Mouse (Mus musculus): ENCODE data around the gene Colca2. TPM values are rescaled to one million over a fixed set of nuclear protein-coding genes. Genes with fewer than 3 reads are reported as not detected.

The Colca2 gene
- polyA plus RNA-seq (2014; fragmentation: Nextera tagmentation; extraction: Ambion mirVana) = 0.32 and 0.91 TPM in 2 replicates

- Histone ChIP-seq H3K9me3 (ENCODE audit: control insufficient read depth, low read length) (no peaks in the 10 kb centered on the region), H3K9ac (replicated peaks; ENCODE audit: low read depth, low read length) (peak within 1 kb of the TSS; percentile 5), H3K27ac (ENCODE audit: low read depth, low read length) (no peak within 1 kb of the TSS), H3K4me1 (ENCODE audit: control insufficient read depth, insufficient read depth, low read length) (no peaks in the 10 kb centered on the region; the same call in none of the 2 replicates), H3K27me3 (ENCODE audit: control insufficient read depth, insufficient read depth, low read length) (0 out of 2 replicates have a peak, but pooled peaks cover 2% of the 10 kb centered on the region), H3K36me3 (ENCODE audit: control insufficient read depth, insufficient read depth, low read length) (no peaks in the 10 kb centered on the region), H3K4me3 (ENCODE audit: low read depth, low read length) (peak within 1 kb of the TSS; percentile 33), H3K4me2 (ENCODE audit: low read depth, low read length) (peak within 1 kb of the TSS; percentile 70)
- WGBS = 1% methylated on average over 52 of the region's 53 CpGs
- ATAC-seq (ENCODE audit: low read depth) = peak; percentile 96
Observed at GRCm38 (mm10) chr9:51278500-51279381, at the start of gene Colca2. TSS of gene Colca2 (minus strand) at chr9:51278569.

- no peak for ATAC-seq (ENCODE audit: low read depth)
- WGBS = 83% methylated on average over 5 of the region's 5 CpGs
- Histone ChIP-seq H3K36me3 (ENCODE audit: control insufficient read depth, insufficient read depth, low read length) (no peaks in the 10 kb centered on the region), H3K27ac (ENCODE audit: low read depth, low read length) (no peak overlapping the region), H3K4me3 (ENCODE audit: low read depth, low read length) (no peak overlapping the region), H3K9me3 (ENCODE audit: control insufficient read depth, low read length) (no peaks in the 10 kb centered on the region), H3K27me3 (ENCODE audit: control insufficient read depth, insufficient read depth, low read length) (no peaks in the 10 kb centered on the region), H3K4me2 (ENCODE audit: low read depth, low read length) (no peak overlapping the region), H3K4me1 (ENCODE audit: control insufficient read depth, insufficient read depth, low read length) (no peaks in the 10 kb centered on the region), H3K9ac (replicated peaks; ENCODE audit: low read depth, low read length) (no peak overlapping the region)
Observed at GRCm38 (mm10) chr9:51327555-51327903, 49.2 kb upstream of the Colca2 start.

GRCm38 (mm10) chr9:51326619-51327554, 48.5 kb upstream of the Colca2 start:
- Histone ChIP-seq H3K4me2 (ENCODE audit: low read depth, low read length) (no peak overlapping the region), H3K27me3 (ENCODE audit: control insufficient read depth, insufficient read depth, low read length) (no peaks in the 10 kb centered on the region), H3K27ac (ENCODE audit: low read depth, low read length) (no peak overlapping the region), H3K4me3 (ENCODE audit: low read depth, low read length) (no peak overlapping the region), H3K9me3 (ENCODE audit: control insufficient read depth, low read length) (no peaks in the 10 kb centered on the region), H3K36me3 (ENCODE audit: control insufficient read depth, insufficient read depth, low read length) (no peaks in the 10 kb centered on the region), H3K4me1 (ENCODE audit: control insufficient read depth, insufficient read depth, low read length) (no peaks in the 10 kb centered on the region), H3K9ac (replicated peaks; ENCODE audit: low read depth, low read length) (no peak overlapping the region)
- 86% methylated on average over 11 of the region's 11 CpGs for WGBS
- ATAC-seq (ENCODE audit: low read depth) = no peak

GRCm38 (mm10) chr9:51324406-51325065, 46.2 kb upstream of the Colca2 start:
- Histone ChIP-seq H3K4me2 (ENCODE audit: low read depth, low read length) (no peak overlapping the region), H3K9ac (replicated peaks; ENCODE audit: low read depth, low read length) (no peak overlapping the region), H3K4me3 (ENCODE audit: low read depth, low read length) (no peak overlapping the region), H3K9me3 (ENCODE audit: control insufficient read depth, low read length) (no peaks in the 10 kb centered on the region), H3K27me3 (ENCODE audit: control insufficient read depth, insufficient read depth, low read length) (no peaks in the 10 kb centered on the region), H3K4me1 (ENCODE audit: control insufficient read depth, insufficient read depth, low read length) (no peaks in the 10 kb centered on the region), H3K27ac (ENCODE audit: low read depth, low read length) (no peak overlapping the region), H3K36me3 (ENCODE audit: control insufficient read depth, insufficient read depth, low read length) (no peaks in the 10 kb centered on the region)
- ATAC-seq (ENCODE audit: low read depth) = no peak
- WGBS = 85% methylated on average over 7 of the region's 7 CpGs

- WGBS = 95% methylated on average over 1 of the region's 1 CpGs
- Histone ChIP-seq H3K4me2 (ENCODE audit: low read depth, low read length) (no peak overlapping the region), H3K27ac (ENCODE audit: low read depth, low read length) (no peak overlapping the region), H3K9me3 (ENCODE audit: control insufficient read depth, low read length) (no peaks in the 10 kb centered on the region), H3K9ac (replicated peaks; ENCODE audit: low read depth, low read length) (no peak overlapping the region), H3K4me3 (ENCODE audit: low read depth, low read length) (no peak overlapping the region), H3K4me1 (ENCODE audit: control insufficient read depth, insufficient read depth, low read length) (no peaks in the 10 kb centered on the region), H3K27me3 (ENCODE audit: control insufficient read depth, insufficient read depth, low read length) (no peaks in the 10 kb centered on the region), H3K36me3 (ENCODE audit: control insufficient read depth, insufficient read depth, low read length) (no peaks in the 10 kb centered on the region)
- no peak for ATAC-seq (ENCODE audit: low read depth)
Observed at GRCm38 (mm10) chr9:51320096-51320495, 41.7 kb upstream of the Colca2 start.

- H3K9me3 ChIP-seq (ENCODE audit: control insufficient read depth, low read length) = no peaks in the 10 kb centered on the region
- H3K9ac ChIP-seq (replicated peaks; ENCODE audit: low read depth, low read length) = no peak overlapping the region
- H3K4me2 ChIP-seq (ENCODE audit: low read depth, low read length) = no peak overlapping the region
- 83% methylated on average over 4 of the region's 4 CpGs for WGBS
- no peak overlapping the region for H3K27ac ChIP-seq (ENCODE audit: low read depth, low read length)
- H3K4me1 ChIP-seq (ENCODE audit: control insufficient read depth, insufficient read depth, low read length) = no peaks in the 10 kb centered on the region
- no peaks in the 10 kb centered on the region for H3K27me3 ChIP-seq (ENCODE audit: control insufficient read depth, insufficient read depth, low read length)
- H3K36me3 ChIP-seq (ENCODE audit: control insufficient read depth, insufficient read depth, low read length) = no peaks in the 10 kb centered on the region
- H3K4me3 ChIP-seq (ENCODE audit: low read depth, low read length) = no peak overlapping the region
- no peak for ATAC-seq (ENCODE audit: low read depth)
Observed at GRCm38 (mm10) chr9:51318246-51318645, 39.9 kb upstream of the Colca2 start.

- no peaks in the 10 kb centered on the region for H3K4me1 ChIP-seq (ENCODE audit: control insufficient read depth, insufficient read depth, low read length)
Observed at GRCm38 (mm10) chr9:51317322-51317721, 39.0 kb upstream of the Colca2 start.

GRCm38 (mm10) chr9:51315402-51316063, 37.2 kb upstream of the Colca2 start:
- WGBS = 89% methylated on average over 6 of the region's 6 CpGs
- ATAC-seq (ENCODE audit: low read depth) = no peak
- no peaks in the 10 kb centered on the region for H3K9me3 ChIP-seq (ENCODE audit: control insufficient read depth, low read length)
- H3K27ac ChIP-seq (ENCODE audit: low read depth, low read length) = no peak overlapping the region
- H3K4me2 ChIP-seq (ENCODE audit: low read depth, low read length) = no peak overlapping the region
- H3K27me3 ChIP-seq (ENCODE audit: control insufficient read depth, insufficient read depth, low read length) = no peaks in the 10 kb centered on the region
- H3K4me3 ChIP-seq (ENCODE audit: low read depth, low read length) = no peak overlapping the region
- no peaks in the 10 kb centered on the region for H3K4me1 ChIP-seq (ENCODE audit: control insufficient read depth, insufficient read depth, low read length)
- H3K36me3 ChIP-seq (ENCODE audit: control insufficient read depth, insufficient read depth, low read length) = no peaks in the 10 kb centered on the region
- no peak overlapping the region for H3K9ac ChIP-seq (replicated peaks; ENCODE audit: low read depth, low read length)

More at GRCm38 (mm10) chr9:51317322-51317721, 39.0 kb upstream of the Colca2 start:
- Histone ChIP-seq H3K4me2 (ENCODE audit: low read depth, low read length) (no peak overlapping the region), H3K9me3 (ENCODE audit: control insufficient read depth, low read length) (no peaks in the 10 kb centered on the region), H3K4me3 (ENCODE audit: low read depth, low read length) (no peak overlapping the region), H3K36me3 (ENCODE audit: control insufficient read depth, insufficient read depth, low read length) (no peaks in the 10 kb centered on the region), H3K27me3 (ENCODE audit: control insufficient read depth, insufficient read depth, low read length) (no peaks in the 10 kb centered on the region), H3K9ac (replicated peaks; ENCODE audit: low read depth, low read length) (no peak overlapping the region), H3K27ac (ENCODE audit: low read depth, low read length) (no peak overlapping the region)
- no peak for ATAC-seq (ENCODE audit: low read depth)
- whole genome bisulfite sequencing = 92% methylated on average over 4 of the region's 4 CpGs
